Mouse (Mus musculus) layer of hippocampus, postnatal 14 days (tissue): ENCODE results near the gene Usp13. TPM values are rescaled to one million over a fixed set of nuclear protein-coding genes. Genes with fewer than 3 reads are reported as not detected.
A peak's percentile ranks its signal among the peaks of the same experiment; 100 is the strongest.

ENCODE experiments used
- DNase-seq, 2 experiments: peaks; one replicate each; pipeline ENCODE4 v3.0.0; 2021 to 2022; ENCODE audit warnings: low spot score in 2 of 2, mixed read lengths in 1 of 2
- long read RNA-seq, 2 experiments: library from polyadenylated mRNA; stranded (forward); transcript quantifications; one replicate each; pipeline ENCODE4 v2.0.0; 2021
- total RNA-seq, 2 experiments: library from RNA; stranded (reverse); gene quantifications; 2 replicates each; pipeline ENCODE4 v1.2.3; 2021

Usp13 gene
- 10 to 100 TPM; 16.5 to 20.7 TPM for total RNA-seq
- long read RNA-seq, experiment 1, full-length matches to known transcripts: 16 of 20 reads
- long read RNA-seq, experiment 1, partial matches to known transcripts: 0 of 20 reads
- long read RNA-seq, experiment 1, other reads (novel, unspliced or antisense): 4 of 20 reads
- long read RNA-seq, experiment 2, full-length matches to known transcripts: 9 of 14 reads
- long read RNA-seq, experiment 2, partial matches to known transcripts: 0 of 14 reads
- long read RNA-seq, experiment 2, other reads (novel, unspliced or antisense): 5 of 14 reads

- peak; percentile 50 to 69 for DNase-seq
Observed at GRCm38 (mm10) chr3:32817357-32818326, at the start of gene Usp13. Gene Usp13 (plus strand): TSS chr3:32817546.

DNA sequence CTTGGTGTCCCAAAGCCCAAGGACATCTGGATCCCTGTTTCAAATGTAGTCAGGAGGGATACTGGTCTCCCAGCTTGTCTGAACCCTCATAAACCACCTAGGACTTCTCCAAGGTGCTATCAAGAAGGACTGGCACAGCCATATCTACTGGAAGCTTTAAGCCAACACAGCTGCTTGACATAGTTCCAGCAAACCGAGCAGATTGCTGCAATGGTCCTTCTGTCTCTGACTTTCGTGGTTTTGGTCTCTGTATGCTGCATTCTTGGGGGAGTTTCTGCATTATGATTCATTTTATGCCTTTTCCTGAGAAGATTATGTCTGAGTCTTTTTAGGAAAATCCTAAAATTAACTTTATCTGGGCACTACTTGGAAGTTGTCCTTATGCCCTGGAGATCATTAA is 46.6 kb upstream of the Usp13 start:
- no peak for DNase-seq

- no peak for DNase-seq
Observed at GRCm38 (mm10) chr3:32817001-32817356, 367 bp upstream of the Usp13 start.

GRCm38 (mm10) chr3:32818327-32818900 is 1.1 kb downstream of the Usp13 start:
- DNase-seq: no peak

- DNase-seq: no peak
Observed at GRCm38 (mm10) chr3:32822620-32823019, 5.3 kb downstream of the Usp13 start.

DNA sequence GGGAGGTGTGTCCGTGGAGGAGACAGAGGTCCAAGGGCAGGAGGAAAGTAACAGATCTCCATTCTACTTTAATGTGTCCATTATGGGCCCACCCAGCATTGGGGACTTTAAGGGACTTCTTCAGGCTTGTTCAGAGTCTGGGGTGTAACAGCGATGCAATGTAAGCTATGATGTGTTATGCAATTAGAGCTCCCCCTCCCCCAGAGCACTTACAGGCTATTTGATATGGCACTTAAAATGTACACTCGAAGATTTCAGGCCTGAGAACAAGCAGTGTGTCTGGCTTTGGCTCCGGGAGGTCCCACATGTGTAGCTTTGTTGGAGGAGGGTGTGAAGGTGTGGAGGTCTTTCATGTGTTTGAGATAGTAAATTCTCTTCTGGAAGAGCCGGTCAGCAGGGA is 7.6 kb downstream of the Usp13 start:
- no peak for DNase-seq

DNA sequence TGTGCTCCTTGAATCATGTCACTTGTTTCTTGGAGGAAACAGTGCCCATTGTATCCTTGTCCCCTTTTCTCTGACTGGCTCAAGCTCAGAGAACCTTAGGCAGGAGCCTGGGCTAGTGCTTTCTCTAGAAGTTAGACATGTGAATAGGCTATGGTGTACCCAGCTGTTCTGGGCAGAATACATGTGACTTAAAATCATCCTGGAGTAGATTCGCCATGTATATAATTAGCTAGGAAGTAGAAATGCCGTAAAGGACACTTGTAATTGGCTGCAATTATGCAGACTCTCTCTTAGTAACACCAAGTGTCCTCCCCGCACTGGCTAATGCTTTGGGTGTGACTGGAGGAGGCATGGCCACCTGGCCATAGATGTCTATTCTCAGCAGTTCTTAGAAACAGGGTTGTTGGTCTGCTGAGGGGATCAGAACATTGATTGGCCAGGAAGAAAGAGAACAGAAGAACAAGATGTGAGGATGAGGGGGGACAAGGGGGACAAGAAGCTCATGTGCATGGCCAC is 8.7 kb downstream of the Usp13 start:
- no peak for DNase-seq

DNA sequence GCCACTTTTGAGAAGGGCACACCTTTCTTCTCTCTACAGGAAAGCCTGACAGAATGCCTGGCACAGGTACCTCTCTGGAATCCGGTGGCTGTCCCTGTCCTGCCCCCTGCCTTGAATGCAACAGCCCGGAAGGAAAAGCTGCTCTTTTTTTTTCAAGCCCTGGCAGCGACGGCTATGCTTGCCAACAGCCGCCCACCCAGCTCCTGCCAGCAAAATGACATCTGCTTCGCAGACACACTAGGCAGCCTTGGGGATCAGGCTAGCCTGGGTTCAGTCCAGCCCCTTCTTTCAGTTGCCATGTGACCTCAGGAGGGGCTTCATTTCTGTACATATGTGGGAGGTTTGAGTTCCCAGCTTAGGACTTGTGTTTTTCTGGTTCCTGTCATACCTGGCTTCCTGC is 9.4 kb downstream of the Usp13 start:
- DNase-seq: peak; percentile 63 to 65

DNA sequence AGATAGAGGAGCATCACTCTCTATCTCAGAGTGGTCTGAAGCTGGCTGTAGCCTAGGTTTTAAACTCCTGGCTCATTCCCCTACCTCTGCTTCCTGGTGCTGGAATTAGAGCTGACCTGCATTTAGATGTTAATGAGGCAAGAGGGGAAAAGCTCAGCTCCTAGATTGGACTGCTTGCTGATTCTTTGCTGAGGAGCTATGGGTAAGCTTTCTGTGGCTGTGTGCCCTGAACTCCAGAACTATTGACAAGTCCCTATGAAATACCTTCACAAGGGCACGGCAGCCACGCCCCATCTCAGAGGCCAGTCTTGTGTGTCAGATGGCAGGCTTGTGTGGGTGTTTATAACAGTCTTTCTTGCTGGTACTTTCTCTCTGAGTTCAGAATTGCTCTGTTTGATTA is 16.5 kb downstream of the Usp13 start:
- no peak for DNase-seq

DNA sequence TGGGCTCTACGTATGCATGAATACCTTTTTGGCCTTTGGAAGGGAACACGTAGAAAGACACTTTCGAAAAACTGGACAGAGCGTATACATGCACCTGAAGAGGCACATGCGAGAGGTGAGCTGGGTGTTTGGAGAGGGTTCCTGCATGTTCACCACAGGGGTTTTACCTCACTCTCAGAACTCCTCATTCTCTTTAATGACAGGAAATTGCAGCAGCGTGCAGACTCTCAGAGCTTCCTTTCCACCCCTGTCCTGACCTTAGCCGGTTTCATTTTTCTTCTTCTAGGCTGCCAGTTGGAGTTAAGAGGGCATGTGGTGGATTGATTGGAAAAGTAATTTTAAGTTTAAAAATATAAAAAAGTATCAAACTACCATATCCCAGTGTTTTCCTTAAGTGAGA is 20.5 kb downstream of the Usp13 start:
- DNase-seq: no peak

GRCm38 (mm10) chr3:32856362-32857107 is 39.2 kb downstream of the Usp13 start:
- no peak for DNase-seq

- DNase-seq: no peak
Observed at GRCm38 (mm10) chr3:32871081-32871480, 53.7 kb downstream of the Usp13 start.

GRCm38 (mm10) chr3:32886386-32886785 is 69.0 kb downstream of the Usp13 start:
- no peak for DNase-seq

GRCm38 (mm10) chr3:32888886-32889285 is 71.5 kb downstream of the Usp13 start:
- no peak for DNase-seq

- DNase-seq: no peak
Observed at GRCm38 (mm10) chr3:32890174-32890573, 72.8 kb downstream of the Usp13 start.

DNA sequence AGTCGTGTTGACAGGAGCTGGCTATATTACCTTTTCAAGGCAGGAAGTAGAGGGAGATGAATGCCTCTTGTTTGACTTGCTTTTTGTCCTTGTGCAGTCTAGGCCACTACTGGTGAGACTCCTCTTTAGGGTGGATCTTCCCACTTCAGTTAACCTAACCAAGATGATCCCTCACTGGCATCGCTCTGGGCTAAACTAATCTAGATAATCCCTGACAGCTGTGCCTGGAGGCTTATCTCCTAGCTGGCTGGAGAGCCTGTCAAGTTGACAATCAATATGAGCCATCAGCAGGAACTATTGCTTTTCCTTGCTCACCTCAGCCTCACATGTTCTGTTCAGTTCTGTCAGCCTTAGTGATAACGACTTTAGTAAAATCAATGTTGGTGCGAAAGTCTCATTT is 86.1 kb downstream of the Usp13 start:
- no peak for DNase-seq

DNA sequence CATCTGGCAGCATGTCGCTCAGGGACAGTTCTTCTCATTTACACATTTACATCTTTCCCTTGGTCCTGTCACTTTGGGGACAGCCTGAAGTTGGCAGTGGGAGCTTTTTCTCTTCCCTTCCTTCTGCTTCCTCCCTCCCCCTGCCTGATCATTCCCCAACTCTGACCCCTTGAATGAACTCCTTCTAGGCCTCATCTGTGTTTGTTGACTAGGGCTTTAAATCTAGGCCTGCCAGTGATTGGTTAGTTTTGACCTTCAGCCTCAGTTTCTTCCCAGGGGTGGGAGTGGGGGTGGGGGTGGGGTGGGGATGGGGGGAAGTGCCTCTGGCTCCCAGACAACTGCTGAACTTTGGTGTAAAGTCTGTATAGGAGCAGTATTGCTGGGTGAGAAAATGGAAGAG is 87.3 kb downstream of the Usp13 start:
- DNase-seq: no peak

GRCm38 (mm10) chr3:32905850-32906779 is 88.8 kb downstream of the Usp13 start:
- no peak for DNase-seq

DNA sequence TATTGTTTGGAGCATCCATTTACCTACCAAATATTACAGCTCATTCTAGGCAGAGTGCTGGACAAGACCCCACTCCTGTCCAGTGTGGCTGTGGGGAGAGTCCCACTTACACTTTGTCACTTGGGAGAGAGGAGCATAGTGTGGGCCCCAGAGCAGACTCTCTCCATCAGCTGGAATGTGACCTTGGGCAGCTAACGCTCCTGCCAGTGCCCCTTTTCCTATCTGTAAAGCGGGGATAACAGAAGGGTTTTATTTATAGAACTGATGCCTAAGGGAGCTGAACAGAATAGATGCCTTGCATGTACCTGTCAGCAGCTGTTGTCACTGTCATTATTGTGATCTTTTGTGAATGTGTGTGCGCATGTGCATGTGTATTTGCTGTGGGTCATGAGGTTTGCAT is 91.1 kb downstream of the Usp13 start:
- DNase-seq: no peak

DNA sequence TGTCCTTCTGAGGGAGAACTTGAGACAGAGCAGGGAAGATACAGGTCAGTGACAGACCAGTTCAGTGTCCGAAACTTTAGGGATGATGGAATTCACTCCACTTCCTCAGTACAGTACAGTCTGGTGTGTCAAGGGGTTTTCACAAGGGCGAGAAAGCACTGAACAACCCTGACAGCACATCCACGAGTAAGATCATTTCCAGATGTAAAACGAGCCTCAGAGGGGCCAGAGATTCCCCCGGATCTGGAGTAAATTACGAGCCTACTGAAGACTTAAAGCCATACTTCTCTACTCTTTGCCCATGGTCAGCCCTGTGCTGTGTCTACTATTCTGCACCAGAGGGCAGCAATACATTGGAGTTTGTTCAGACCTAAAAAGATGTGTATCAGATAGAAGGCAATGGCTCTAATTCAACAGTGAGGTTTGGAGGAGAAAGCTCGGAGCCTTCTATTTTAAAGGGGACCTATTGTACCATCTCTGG is 92.8 kb downstream of the Usp13 start:
- peak; percentile 57 to 60 for DNase-seq
